Mouse (Mus musculus): Measurements from ENCODE around the gene Gm36864. TPM values are rescaled to one million over a fixed set of nuclear protein-coding genes. Genes with fewer than 3 reads are reported as not detected.

Gm36864 gene
- total and polyA plus RNA-seq, 3 experiments: 0.16 TPM; not detected in 2

GRCm38 (mm10) chr7:44246984-44247470 lies 11.1 kb downstream of the Gm36864 start:
- Histone ChIP-seq H3K4me2 (ENCODE audit: insufficient read depth, low read depth, poor library complexity, severe bottlenecking) (peak overlapping the region; percentile 79), H3K4me3 (replicated peaks in 1 of 3; ENCODE audit: low read depth in 2 of 3, low read length in 2 of 3, poor library complexity in 1 of 3) (peak overlapping the region; percentile 66 to 99 (median 91)), H3K36me3 (replicated peaks in 1 of 2; ENCODE audit: control insufficient read depth in 1 of 2, insufficient read depth in 1 of 2, low read length in 1 of 2) (peaks cover 26 to 34% of the 10 kb centered on the region in 2 experiments), H3K9ac (ENCODE audit: insufficient read depth, low read depth) (peak overlapping the region; percentile 79), H3K27ac (ENCODE audit: insufficient read depth, low read depth) (peak overlapping the region; percentile 43), H3K79me2 (replicated peaks; ENCODE audit: control insufficient read depth, extremely low read depth, insufficient read depth, poor library complexity, severe bottlenecking) (peaks cover 18% of the 10 kb centered on the region), H3K27me3 (replicated peaks) (no peaks in the 10 kb centered on the region), H3K4me1 (ENCODE audit: control insufficient read depth in 1 of 2, insufficient read depth in 2 of 2) (peaks cover 8 to 46% of the 10 kb centered on the region in 2 experiments), H3K9me3 (replicated peaks; ENCODE audit: low read length) (no peaks in the 10 kb centered on the region)
- in situ Hi-C loops (cut with MboI; ENCODE audit: low pct_ligation_motif_present, low pct_unique_long_range_greater_than_20kb, low sequenced_read_pairs): no loop called here
- TF ChIP-seq CHD1 (IDR thresholded peaks at IDR 0.05; ENCODE audit: low read depth, low read length): no peak
- TF ChIP-seq MXI1 (IDR thresholded peaks at IDR 0.05; ENCODE audit: low read depth, low read length): peak; percentile 83; the same call in 1 of the 2 replicates
- no peak for TF ChIP-seq KAT2A (IDR thresholded peaks at IDR 0.05; ENCODE audit: insufficient replicate concordance, low read length)
- TF ChIP-seq BHLHE40 (IDR thresholded peaks at IDR 0.05; ENCODE audit: low read depth, low read length): no peak
- TF ChIP-seq ELF1 (IDR thresholded peaks at IDR 0.05; ENCODE audit: low read depth, low read length): peak; percentile 58; the same call in 1 of the 2 replicates
- no peak for TF ChIP-seq CHD2 (IDR thresholded peaks at IDR 0.05; ENCODE audit: low read length)
- TF ChIP-seq MAX (IDR thresholded peaks at IDR 0.05; ENCODE audit: low read length): peak; percentile 82
- peak; percentile 9; the same call in 1 of the 2 replicates for TF ChIP-seq SIN3A (IDR thresholded peaks at IDR 0.05; ENCODE audit: low read length)
- no peak for TF ChIP-seq HCFC1 (IDR thresholded peaks at IDR 0.05; ENCODE audit: low read depth, low read length)
- TF ChIP-seq MYC (IDR thresholded peaks at IDR 0.05; ENCODE audit: low read depth, low read length): peak; percentile 94
- no peak for TF ChIP-seq ETS1 (conservative IDR thresholded peaks at IDR 0.05; ENCODE audit: low read depth, low read length)
- TF ChIP-seq ZNF384 (IDR thresholded peaks at IDR 0.05; ENCODE audit: low read depth, low read length): peak; percentile 91
- dilution Hi-C loops (cut with MboI; ENCODE audit: extremely low pct_ligation_motif_present, extremely low pct_unique_long_range_greater_than_20kb, low sequenced_read_pairs): no loop called here
- DNase-seq (ENCODE audit: extremely low read depth): peak; percentile 60

- peak overlapping the region in 2 of 3 experiments; percentile 11 to 99 for H3K4me3 ChIP-seq (replicated peaks in 1 of 3; ENCODE audit: low read depth in 2 of 3, low read length in 2 of 3, poor library complexity in 1 of 3)
- no peak overlapping the region for H3K27ac ChIP-seq (ENCODE audit: insufficient read depth, low read depth)
- no peak for DNase-seq (ENCODE audit: extremely low read depth)
- no peak for TF ChIP-seq CTCF (conservative IDR thresholded peaks at IDR 0.05 in 1 of 2, IDR thresholded peaks at IDR 0.05 in 1 of 2; ENCODE audit: low read depth in 2 of 2, low read length in 2 of 2)
- no peak for TF ChIP-seq PAX5 (IDR thresholded peaks at IDR 0.05; ENCODE audit: low read length)
- no peak for TF ChIP-seq BHLHE40 (IDR thresholded peaks at IDR 0.05; ENCODE audit: low read depth, low read length)
- no peak for TF ChIP-seq USF1 (IDR thresholded peaks at IDR 0.05; ENCODE audit: low read depth, low read length)
- TF ChIP-seq ZC3H11A (IDR thresholded peaks at IDR 0.05; ENCODE audit: low read depth, low read length): no peak
- no peak for TF ChIP-seq POLR2AphosphoS2 (IDR thresholded peaks at IDR 0.05; ENCODE audit: low read depth, low read length)
- no peak for TF ChIP-seq TCF12 (IDR thresholded peaks at IDR 0.05; ENCODE audit: low read depth, low read length)
- TF ChIP-seq MEF2A (IDR thresholded peaks at IDR 0.05; ENCODE audit: borderline replicate concordance, low read depth, low read length): no peak
- no peak for TF ChIP-seq CHD2 (IDR thresholded peaks at IDR 0.05; ENCODE audit: low read length)
- TF ChIP-seq MAFK (IDR thresholded peaks at IDR 0.05; ENCODE audit: insufficient replicate concordance, low read length): no peak
- TF ChIP-seq TBP (conservative IDR thresholded peaks at IDR 0.05; ENCODE audit: low read depth, low read length): no peak
- H3K4me2 ChIP-seq (ENCODE audit: insufficient read depth, low read depth, poor library complexity, severe bottlenecking): peak overlapping the region; percentile 79
- H3K27me3 ChIP-seq (replicated peaks): no peaks in the 10 kb centered on the region
- peaks cover 8 to 48% of the 10 kb centered on the region in 2 experiments for H3K4me1 ChIP-seq (ENCODE audit: control insufficient read depth in 1 of 2, insufficient read depth in 2 of 2)
- dilution Hi-C loops (cut with MboI; ENCODE audit: extremely low pct_ligation_motif_present, extremely low pct_unique_long_range_greater_than_20kb, low sequenced_read_pairs) (no loop called here), in situ Hi-C loops (cut with MboI; ENCODE audit: low pct_ligation_motif_present, low pct_unique_long_range_greater_than_20kb, low sequenced_read_pairs) (no loop called here)
- no peaks in the 10 kb centered on the region for H3K9me3 ChIP-seq (replicated peaks; ENCODE audit: low read length)
- H3K79me2 ChIP-seq (replicated peaks; ENCODE audit: control insufficient read depth, extremely low read depth, insufficient read depth, poor library complexity, severe bottlenecking): peaks cover 18% of the 10 kb centered on the region
- peak overlapping the region; percentile 79; the same call in 1 of the 2 replicates for H3K9ac ChIP-seq (ENCODE audit: insufficient read depth, low read depth)
- H3K36me3 ChIP-seq (replicated peaks in 1 of 2; ENCODE audit: control insufficient read depth in 1 of 2, insufficient read depth in 1 of 2, low read length in 1 of 2): peaks cover 33 to 44% of the 10 kb centered on the region in 2 experiments
Measured at GRCm38 (mm10) chr7:44247971-44248370, 12.0 kb downstream of the Gm36864 start.
